Mouse (Mus musculus) lung, adult 18-20 months (tissue): Measurements from ENCODE around the gene Sall2.
"Not testable (repeated sequence)": the region's sequence is repeated elsewhere in the genome, so short reads cannot be mapped to it uniquely, and the experiment has no call there.

ENCODE experiments used
- DNase-seq, 2 experiments: peaks; one replicate each; pipeline ENCODE4 v3.0.0; 2022; ENCODE audit warnings: mixed read lengths in 2 of 2

Gene Sall2

DNA sequence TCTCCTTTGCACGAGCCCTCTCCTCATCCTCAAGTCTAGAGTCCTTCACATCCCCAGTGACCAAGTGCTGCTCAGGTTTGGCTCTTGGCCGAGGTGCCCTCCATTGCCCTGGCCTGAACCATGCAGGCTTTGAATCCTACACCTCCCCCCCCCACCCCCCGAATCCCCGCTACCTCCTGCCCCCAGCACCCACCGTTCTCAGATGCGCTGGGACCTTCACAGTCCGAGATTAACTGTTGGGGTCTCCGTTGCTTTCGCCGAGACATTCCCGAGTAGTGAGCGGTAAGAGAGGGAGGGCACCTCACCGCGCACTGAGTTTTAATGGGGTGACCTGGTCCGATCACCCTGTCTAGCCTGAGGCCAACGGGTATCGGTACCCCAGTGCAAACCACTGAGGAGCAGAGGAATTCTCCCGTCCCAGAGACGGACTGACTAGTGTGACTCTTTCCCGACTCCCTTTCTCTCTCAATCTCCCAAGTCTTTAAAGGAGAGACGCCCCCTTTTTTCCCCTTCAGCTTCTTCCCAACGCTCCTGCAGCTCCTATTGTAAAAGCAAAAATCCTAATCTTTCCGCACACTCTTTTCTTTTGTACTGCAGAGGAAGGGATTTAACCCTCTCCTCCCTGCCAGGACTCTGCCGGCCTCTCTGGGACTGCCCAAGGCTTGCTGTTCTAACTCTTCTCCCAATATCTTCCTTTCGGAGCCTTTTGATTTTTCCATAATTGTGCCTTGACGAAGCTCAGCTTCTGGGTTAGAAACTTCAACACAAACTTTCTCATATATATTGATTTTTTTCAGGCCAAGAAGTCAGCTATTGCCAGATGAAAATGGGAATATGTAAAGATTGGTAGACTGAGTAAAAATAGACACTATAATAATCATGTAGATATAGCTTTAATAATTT lies at the start of gene Sall2:
TSS of gene Sall2 (minus strand) at position 853 of the 903 bp plus-strand sequence.
- no peak for DNase-seq

DNA sequence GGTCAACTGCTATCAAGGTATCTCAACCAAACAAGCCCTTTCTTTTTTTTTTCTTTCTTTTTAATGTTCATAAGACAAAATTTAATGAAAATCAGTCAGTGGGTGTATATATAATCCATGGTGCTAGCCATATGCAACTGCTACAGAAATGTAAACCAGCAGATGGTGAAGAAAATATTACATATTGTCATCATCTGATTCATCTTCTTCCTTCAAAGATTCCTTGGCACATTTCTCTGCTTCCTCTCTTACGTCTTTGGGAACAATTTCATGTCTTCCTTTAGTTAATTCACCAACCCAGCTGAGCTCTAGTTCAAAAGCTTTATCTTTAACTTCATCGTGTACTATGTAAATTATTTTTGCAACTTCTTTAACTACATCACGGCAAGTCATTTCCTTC lies 40.2 kb upstream of the Sall2 start:
- no peak for DNase-seq

DNA sequence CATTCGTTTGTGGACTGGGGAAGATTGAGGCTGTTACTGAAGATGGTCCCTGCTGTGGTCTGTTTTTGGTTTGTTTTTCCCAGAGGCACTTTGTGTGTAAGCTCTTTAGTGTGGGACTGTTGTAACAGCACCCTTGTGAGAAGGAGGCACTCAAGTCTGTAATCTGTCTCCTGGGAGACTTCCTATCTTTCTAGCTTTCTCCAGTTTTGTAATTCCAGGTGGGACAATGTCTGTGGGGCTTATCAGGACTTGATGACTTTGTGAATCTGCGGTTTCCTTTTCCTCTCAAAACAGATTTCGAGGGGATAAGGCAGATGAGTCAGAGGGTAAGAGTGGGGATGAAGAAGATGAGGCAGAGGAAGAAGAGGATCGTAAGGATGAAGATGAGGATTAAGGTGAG lies 27.7 kb upstream of the Sall2 start, which contains the start of gene Olfr1513:
TSS of gene Olfr1513 (minus strand) at position 101 of the 400 bp plus-strand sequence.
- DNase-seq: no peak

GRCm38 (mm10) chr14:52339512-52339852 lies 10.9 kb upstream of the Sall2 start:
- no peak for DNase-seq

DNA sequence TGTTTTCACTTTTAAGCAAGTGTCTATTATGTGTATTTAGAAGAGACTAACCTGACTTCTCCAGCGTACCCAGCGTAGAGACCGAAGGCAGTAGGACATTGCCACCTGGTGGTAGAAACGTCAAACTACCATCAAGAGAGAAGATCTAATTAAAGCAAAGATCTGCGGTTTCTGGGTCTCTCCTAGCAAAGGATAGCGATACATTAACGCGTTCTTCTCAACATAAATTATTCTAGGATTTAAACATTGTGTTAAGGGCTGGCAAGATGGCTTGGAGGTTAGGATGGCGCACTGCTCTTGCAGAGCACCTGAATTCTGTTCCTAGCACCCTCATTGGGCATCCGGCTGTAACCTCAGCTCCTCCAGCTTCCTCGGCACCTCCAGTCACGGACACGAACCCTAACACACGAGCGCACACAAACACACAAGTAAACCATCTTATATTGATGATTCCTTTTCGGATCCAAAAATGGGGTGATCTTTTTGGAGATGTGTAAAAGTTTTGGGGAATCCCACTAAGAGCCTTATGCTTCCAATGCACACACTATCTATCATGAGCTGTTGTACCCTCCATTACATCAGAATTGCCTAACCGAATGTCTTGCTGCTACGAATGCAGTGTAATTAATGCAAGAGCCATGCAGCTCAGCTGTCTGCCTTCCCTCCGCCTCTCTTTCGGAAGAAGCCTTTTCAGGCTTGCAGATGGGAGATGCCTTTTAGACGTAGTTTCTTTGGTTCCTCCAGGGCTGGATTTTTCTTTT lies 10.4 kb upstream of the Sall2 start:
- peak in 1 of 2 experiments; percentile 52 for DNase-seq

- no peak for DNase-seq
Observed at GRCm38 (mm10) chr14:52332171-52332570, 3.6 kb upstream of the Sall2 start.

DNA sequence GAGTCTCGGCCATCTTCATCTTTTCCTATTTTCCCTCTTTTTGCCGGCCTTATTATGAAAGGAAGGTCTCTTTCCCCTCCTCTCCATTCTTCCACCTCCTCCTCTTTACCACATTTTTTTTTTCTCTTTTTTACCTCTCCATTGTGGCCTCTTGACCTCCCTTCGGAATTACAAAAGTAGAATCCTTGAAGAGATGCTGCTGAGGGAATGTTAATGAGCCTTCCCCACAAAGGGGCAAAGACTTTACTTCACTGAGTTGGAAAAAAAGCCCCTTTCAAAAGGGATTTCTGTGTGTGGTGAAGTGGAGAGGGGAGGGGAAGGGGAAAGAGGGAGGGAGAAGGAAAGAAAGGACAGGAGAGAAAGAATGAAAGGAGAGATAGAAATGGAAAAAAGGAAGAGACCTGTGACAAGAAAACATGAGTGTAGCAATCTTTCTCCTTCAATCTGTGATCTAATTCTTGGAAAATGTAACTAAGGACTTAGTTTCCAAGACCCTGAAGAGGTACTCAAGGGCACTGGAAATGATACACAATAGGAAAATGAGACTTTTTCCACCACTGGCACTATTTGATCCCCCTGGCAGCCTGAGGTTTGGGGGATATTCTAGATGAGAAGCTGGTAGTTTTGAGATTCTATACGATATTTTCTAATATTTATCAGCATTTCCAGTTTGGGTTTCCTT lies 2.6 kb upstream of the Sall2 start:
- DNase-seq: no peak

- DNase-seq: no peak
Observed at GRCm38 (mm10) chr14:52327375-52327901, 1.1 kb downstream of the Sall2 start.

- DNase-seq: no peak
Observed at GRCm38 (mm10) chr14:52325890-52326289, 2.7 kb downstream of the Sall2 start.

DNA sequence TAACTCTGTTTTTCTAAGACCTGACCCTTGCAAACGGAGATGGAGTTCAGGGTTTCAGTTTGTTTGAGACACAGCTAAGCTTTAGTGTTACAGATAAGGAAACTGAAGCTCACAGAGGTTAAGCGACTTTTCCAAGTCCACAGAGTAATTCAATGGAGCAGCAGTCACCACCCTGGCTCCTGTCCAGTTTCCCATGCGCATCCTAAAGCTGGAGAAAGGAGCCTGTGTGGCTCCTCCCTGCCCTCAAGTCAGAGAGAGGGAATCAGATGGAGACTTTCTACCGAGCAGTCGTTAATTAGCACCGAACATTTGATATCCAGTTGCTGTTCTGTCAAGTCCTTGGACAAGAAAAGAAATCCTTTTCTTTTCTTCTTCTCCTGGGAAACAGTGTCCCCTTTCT lies 9.2 kb downstream of the Sall2 start:
- no peak for DNase-seq

DNA sequence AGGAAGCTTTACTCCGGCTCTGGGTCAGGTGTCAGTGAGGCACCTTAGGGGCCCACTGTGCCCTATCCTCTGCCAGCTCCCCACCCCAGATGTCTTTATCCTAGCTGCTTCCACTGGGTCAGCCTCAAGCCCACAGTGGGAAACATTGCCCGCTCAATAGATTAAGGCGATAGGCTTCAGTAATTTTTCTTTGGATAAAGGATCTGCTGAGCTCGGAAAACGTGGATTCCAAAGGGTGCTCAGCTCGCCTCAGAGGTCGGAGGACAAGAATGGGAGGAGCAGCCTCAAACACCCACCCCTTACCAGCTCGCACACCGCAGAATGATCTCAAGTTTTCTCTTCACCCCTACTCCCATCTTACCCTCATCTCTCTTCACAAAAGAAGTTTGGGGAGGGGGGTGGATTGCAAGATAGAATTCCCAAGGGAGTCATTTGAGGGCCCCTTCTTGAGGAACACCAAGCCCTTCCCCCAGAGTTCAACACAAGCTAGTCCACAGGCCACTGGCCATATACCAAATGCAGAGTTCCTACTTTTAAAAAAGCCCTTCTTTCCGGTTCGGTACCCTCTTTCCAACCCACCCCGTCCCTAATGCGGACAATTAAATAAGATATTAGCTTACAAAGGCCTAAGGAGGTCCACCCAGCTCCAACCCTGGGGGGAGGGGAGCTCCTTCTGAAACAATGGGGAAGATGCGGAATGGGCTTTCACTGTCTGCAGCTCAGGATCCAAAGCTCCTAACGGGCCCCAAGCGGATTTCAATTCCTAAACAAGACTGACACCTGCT lies 11.9 kb downstream of the Sall2 start:
- DNase-seq: peak in 1 of 2 experiments; percentile 3

GRCm38 (mm10) chr14:52315792-52316440 lies 12.6 kb downstream of the Sall2 start:
- DNase-seq: peak; percentile 56 to 68

- no peak for DNase-seq
Observed at GRCm38 (mm10) chr14:52315283-52315780, 13.2 kb downstream of the Sall2 start.

DNA sequence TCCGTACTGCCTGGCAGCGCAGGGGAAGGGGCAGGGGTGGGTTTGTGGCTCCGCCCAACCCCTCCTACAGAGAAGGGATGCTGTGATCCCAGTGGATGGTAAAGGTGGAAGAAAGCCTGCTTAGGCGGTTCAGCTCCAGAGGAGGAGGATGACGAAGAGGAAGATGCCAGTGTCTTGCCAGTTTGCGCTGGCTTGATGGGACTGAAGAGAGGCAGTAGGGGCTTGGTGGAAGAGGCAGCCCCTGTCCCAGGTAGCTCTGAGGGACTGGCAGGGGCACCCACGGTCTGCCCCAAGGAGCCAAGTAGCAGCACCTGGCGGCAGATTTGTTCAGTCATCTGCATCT lies 13.8 kb downstream of the Sall2 start:
- peak in 1 of 2 experiments; percentile 6 for DNase-seq

GRCm38 (mm10) chr14:52313931-52314807 lies 14.4 kb downstream of the Sall2 start:
- no peak for DNase-seq

DNA sequence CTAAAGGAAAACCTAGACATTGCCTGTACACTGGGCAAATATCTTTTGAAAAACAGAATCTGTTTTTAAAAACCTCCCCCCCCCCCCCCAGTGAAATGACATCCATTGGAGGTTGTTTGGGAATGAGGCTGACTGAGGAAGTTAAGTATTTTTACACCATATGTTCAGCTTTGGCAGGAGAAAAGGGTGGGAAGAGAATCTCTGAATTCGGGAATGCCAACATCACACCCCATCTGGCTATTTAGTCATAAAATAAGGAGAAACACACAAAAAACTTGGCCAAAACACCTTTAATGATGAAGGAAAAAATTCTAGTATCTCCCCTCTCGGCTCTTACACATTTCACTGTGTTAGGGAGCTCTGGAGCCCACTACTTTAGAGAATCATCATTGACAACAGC lies 17.7 kb downstream of the Sall2 start:
- DNase-seq: no peak

DNA sequence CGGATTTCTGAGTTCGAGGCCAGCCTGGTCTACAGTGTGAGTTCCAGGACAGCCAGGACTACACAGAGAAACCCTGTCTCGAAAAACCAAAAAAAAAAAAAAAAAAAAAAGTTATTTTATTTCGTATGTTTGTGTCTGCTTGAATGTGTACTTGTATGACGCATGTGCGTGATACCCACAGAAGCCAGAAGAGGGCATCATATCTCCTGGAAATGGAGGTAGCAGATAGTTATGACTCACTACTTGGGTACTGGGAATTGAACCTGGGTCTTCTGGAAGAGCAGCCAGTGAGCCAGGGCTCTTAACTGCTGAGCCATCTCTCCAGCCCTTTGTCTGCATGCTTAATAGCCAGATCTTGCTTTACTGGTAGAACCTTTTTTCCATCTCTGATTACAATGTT lies 18.2 kb downstream of the Sall2 start:
- not testable (repeated sequence) for DNase-seq

DNA sequence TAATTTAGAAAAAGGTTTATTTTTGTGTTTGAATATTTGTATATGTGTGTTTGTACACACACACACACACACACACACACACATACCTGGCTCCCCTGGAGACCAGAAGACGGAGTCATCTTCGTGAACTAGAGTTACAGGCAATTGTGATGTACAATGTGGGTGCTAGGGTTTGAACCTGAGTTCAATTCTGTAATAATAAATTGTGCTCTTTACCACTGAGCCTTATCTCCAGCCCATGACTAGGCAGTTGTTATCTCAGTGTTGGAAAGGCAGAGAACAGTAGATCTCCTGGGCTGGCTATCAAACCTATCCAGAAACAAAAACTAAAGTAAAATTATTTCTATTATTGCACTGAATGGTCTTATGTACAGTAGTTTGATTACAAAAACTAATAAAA lies 22.5 kb downstream of the Sall2 start:
- DNase-seq: no peak

- DNase-seq: peak; percentile 92 to 94
Observed at GRCm38 (mm10) chr14:52304644-52305271, 23.8 kb downstream of the Sall2 start, which contains the start of gene Mettl3. TSS of gene Mettl3 (minus strand) at chr14:52305128.

- DNase-seq: not testable (repeated sequence)
Observed at GRCm38 (mm10) chr14:52303517-52303916, 25.0 kb downstream of the Sall2 start.
